Mouse (Mus musculus) kidney, adult 2 months (tissue): ENCODE results near the gene Kalrn. TPM values are rescaled to one million over a fixed set of nuclear protein-coding genes. Genes with fewer than 3 reads are reported as not detected.

Source experiments
- DNase-seq: peaks from one replicate; pipeline ENCODE4 v3.0.0; 2021
- H3K27ac ChIP-seq: fragments of 200-500 bp; 2 replicates; pipeline ENCODE4 v1.5.1; 2012; ENCODE audit warnings: low read depth, low read length, control low read depth, inconsistent platforms; ENCODE audit not compliant: insufficient read depth
- H3K27me3 ChIP-seq: fragments of 200-500 bp; replicated peaks from 2 replicates; pipeline ENCODE4 v1.6.1; 2012; ENCODE audit warnings: mild to moderate bottlenecking, moderate library complexity, low read length, inconsistent platforms; ENCODE audit not compliant: control insufficient read depth, insufficient read depth
- H3K36me3 ChIP-seq: fragments of 200-500 bp; 2 replicates; pipeline ENCODE4 v1.6.1; 2012; ENCODE audit warnings: mild to moderate bottlenecking, moderate library complexity, low read length, inconsistent platforms; ENCODE audit not compliant: control insufficient read depth, insufficient read depth
- H3K4me1 ChIP-seq: fragments of 200-500 bp; 2 replicates; pipeline ENCODE4 v1.6.1; 2011; ENCODE audit warnings: low read length; ENCODE audit not compliant: control insufficient read depth, insufficient read depth
- H3K4me3 ChIP-seq: fragments of 200-500 bp; 2 replicates; pipeline ENCODE4 v1.5.1; 2011; ENCODE audit warnings: mild to moderate bottlenecking, low read depth, low read length, control low read depth; ENCODE audit not compliant: insufficient read depth
- CTCF ChIP-seq: fragments of 200-500 bp; conservative IDR thresholded peaks from 2 replicates; pipeline ENCODE4 v1.5.1; 2011; ENCODE audit warnings: low read depth, mild to moderate bottlenecking, control low read depth, low read length, moderate library complexity, mixed read lengths; ENCODE audit not compliant: insufficient read depth, insufficient read length
- POLR2A ChIP-seq: fragments of 200-500 bp; IDR thresholded peaks from one replicate; pipeline ENCODE4 v1.6.1; 2011; ENCODE audit warnings: low read depth, low read length, control low read depth
- WGBS: fragments of 180-500 bp; shearing (Covaris S2); methylation state at CpG from one replicate; pipeline ENCODE4 v1.1.7; 2018; 5-methylcytosine and 5-hydroxymethylcytosine counted together
- polyA plus RNA-seq: library from polyadenylated mRNA; depleted of rRNA; stranded (reverse); fragments of >200 nt; gene quantifications from 2 replicates; pipeline ENCODE4 v1.2.3, GENCODE M21; 2012

Gene Kalrn
- polyA plus RNA-seq, 1 experiment = 8.6 TPM

DNA sequence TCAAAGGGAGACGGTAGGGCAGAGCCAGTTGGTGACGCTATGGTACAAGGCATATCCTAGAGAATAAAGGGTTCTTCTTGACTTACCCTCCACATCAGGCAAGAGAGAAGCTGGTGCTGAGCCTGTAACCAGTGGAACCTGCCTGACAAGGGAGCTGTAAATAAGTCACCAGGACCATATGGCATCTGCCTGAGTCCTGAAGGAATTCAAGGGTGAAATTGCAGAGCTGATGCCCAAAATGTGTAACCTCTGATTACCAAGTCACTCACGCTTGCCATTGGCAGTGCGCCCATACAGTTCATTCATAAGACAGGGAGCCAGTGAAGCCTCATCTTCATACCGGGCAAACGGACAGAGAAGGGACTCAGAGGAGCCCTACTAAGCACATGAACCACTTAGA lies 37.0 kb downstream of the Kalrn start:
- WGBS = 43% methylated on average over 6 of the region's 6 CpGs
- TF ChIP-seq POLR2A (no peak), CTCF (no peak)
- no peak overlapping the region for H3K4me3 ChIP-seq
- no peaks in the 10 kb centered on the region for H3K36me3 ChIP-seq
- H3K27ac ChIP-seq = no peak overlapping the region
- peak; percentile 81 for DNase-seq
- H3K4me1 ChIP-seq = no peaks in the 10 kb centered on the region
- no peaks in the 10 kb centered on the region for H3K27me3 ChIP-seq

DNA sequence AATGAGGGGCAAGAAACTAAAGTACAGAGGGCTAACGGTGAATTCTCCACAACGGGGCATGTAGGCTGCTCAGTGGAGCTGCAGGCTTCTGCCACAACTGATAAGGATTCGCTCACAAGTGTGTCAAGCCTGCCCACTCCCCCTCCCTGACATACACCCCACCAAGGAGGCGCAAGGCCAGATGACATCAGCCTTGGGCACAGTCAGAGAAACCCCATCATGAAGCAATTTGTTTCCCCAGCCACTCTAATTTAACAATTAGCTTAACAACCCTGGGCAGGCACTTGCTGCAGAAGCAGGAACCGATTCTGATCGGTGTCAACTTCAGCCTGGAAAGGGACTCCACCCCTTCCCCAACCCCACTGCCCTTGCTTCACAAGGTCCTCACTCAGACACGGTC lies 38.2 kb downstream of the Kalrn start:
- no peak for DNase-seq
- H3K27ac ChIP-seq = no peak overlapping the region
- H3K4me1 ChIP-seq = no peaks in the 10 kb centered on the region
- H3K27me3 ChIP-seq = no peaks in the 10 kb centered on the region
- WGBS = 66% methylated on average over 7 of the region's 7 CpGs
- no peak overlapping the region for H3K4me3 ChIP-seq
- no peak for TF ChIP-seq POLR2A
- no peak for TF ChIP-seq CTCF
- no peaks in the 10 kb centered on the region for H3K36me3 ChIP-seq

DNA sequence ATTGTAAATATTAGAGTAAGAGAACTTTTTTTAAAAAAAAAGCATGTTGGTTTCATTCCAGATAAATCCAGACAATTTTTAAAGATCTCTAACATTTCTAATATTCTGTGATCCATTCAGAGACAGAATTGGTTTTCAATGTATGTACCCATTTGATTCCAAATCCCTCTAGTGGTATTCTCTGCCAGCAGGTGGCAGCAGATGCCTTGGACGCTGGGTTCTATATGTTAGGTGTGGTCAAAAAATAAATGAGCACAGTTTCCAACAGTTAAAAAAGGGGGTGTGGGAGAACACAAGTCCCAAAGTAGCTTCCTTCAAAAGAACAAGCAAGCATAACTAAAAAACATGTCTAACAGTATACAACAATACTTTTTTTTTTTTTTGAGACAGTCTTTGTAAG lies 41.8 kb downstream of the Kalrn start:
- no peaks in the 10 kb centered on the region for H3K27me3 ChIP-seq
- peak; percentile 58 for DNase-seq

DNA sequence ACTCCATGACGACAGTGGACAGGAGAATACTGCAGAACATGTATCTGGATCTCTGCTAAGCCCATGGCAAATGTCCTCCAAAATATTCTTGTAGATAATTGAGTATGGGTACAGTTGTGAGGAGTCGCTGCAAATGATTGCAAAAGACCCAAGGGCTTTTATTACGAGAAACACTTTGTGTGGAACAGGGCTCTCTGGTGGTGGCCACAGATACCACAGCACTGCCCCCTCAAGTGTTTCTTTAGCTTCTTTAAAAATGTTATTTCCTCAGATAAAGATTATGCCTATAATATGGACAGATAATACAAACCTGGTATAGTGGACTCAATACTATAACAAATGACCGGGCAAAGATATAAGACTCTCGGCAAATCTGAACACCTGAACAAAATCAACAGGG lies 43.3 kb downstream of the Kalrn start:
- H3K4me1 ChIP-seq = no peaks in the 10 kb centered on the region

More for the DNA sequence above, 41.8 kb downstream of the Kalrn start:
- no peak overlapping the region for H3K27ac ChIP-seq
- TF ChIP-seq CTCF (peak; percentile 66), POLR2A (no peak)
- H3K36me3 ChIP-seq = no peaks in the 10 kb centered on the region
- H3K4me3 ChIP-seq = no peak overlapping the region
- H3K4me1 ChIP-seq = no peaks in the 10 kb centered on the region
- WGBS = 6% methylated on average over 1 of the region's 1 CpGs

GRCm38 (mm10) chr16:34528234-34528983 lies 44.9 kb downstream of the Kalrn start:
- Histone ChIP-seq H3K4me1 (no peaks in the 10 kb centered on the region), H3K27me3 (no peaks in the 10 kb centered on the region), H3K4me3 (no peak overlapping the region), H3K36me3 (no peaks in the 10 kb centered on the region), H3K27ac (no peak overlapping the region)
- WGBS = 63% methylated on average over 5 of the region's 5 CpGs
- DNase-seq = no peak
- TF ChIP-seq POLR2A (no peak), CTCF (no peak)

More for the DNA sequence above, 43.3 kb downstream of the Kalrn start:
- Histone ChIP-seq H3K27ac (no peak overlapping the region), H3K27me3 (no peaks in the 10 kb centered on the region), H3K36me3 (no peaks in the 10 kb centered on the region), H3K4me3 (no peak overlapping the region)
- WGBS = 85% methylated on average over 5 of the region's 5 CpGs
- DNase-seq = no peak
- no peak for TF ChIP-seq POLR2A
- TF ChIP-seq CTCF = no peak

- no peak overlapping the region for H3K4me3 ChIP-seq
- no peaks in the 10 kb centered on the region for H3K36me3 ChIP-seq
- no peaks in the 10 kb centered on the region for H3K4me1 ChIP-seq
- 80% methylated on average over 7 of the region's 7 CpGs for WGBS
- DNase-seq = no peak
- H3K27ac ChIP-seq = no peak overlapping the region
- TF ChIP-seq CTCF = no peak
- TF ChIP-seq POLR2A = no peak
- H3K27me3 ChIP-seq = no peaks in the 10 kb centered on the region
Observed at GRCm38 (mm10) chr16:34526378-34526777, 47.0 kb downstream of the Kalrn start.

DNA sequence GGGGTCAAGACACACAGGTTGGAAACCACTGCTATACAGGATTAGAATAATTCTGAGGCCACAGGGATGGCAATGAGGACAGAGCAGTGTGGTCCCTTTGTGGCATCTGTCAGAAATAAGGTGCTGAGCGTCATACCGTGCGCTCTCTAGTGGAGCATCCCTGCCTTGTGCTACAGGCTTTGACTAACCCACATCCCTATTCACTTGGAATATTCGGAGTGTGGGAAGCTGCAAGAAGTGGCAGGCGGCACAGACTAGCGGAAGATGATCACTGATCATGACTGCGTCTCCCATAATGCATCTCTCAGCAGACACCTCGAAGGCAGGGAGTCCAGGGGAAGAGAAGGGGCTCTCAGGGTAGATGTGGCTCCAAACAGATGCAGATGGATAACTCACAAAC lies 47.5 kb downstream of the Kalrn start:
- 81% methylated on average over 8 of the region's 8 CpGs for WGBS
- no peak for TF ChIP-seq CTCF
- no peak for TF ChIP-seq POLR2A
- no peak overlapping the region for H3K27ac ChIP-seq

DNA sequence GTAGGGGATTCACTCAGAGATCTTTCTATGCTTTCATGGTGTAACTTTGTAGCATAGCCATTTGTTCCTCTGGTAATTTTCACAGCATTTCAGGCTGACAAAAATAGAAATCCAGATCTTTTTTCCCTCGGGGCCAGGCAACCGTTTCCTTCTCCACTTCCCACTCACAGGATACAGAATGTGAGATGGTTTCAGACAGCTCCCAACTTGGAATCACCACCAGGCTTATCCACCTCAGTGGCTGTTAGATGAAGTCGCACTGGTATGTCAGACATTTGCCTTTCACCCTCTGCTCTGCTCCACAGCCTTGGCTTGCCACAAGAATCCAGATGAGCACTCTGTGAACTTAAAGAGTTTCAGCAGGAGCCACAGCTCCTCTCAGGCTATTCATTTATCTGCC lies 48.1 kb downstream of the Kalrn start:
- no peaks in the 10 kb centered on the region for H3K36me3 ChIP-seq
- H3K27ac ChIP-seq = no peak overlapping the region
- H3K4me3 ChIP-seq = no peak overlapping the region
- H3K27me3 ChIP-seq = no peaks in the 10 kb centered on the region
- TF ChIP-seq CTCF (no peak), POLR2A (no peak)
- no peaks in the 10 kb centered on the region for H3K4me1 ChIP-seq
- WGBS = 22% methylated on average over 3 of the region's 3 CpGs
- DNase-seq = no peak

More for the DNA sequence above, 47.5 kb downstream of the Kalrn start:
- Histone ChIP-seq H3K36me3 (no peaks in the 10 kb centered on the region), H3K4me3 (no peak overlapping the region), H3K27me3 (no peaks in the 10 kb centered on the region), H3K4me1 (no peaks in the 10 kb centered on the region)
- no peak for DNase-seq
